Mouse (Mus musculus): Measurements from ENCODE around the gene Nxt1. TPM values are rescaled to one million over a fixed set of nuclear protein-coding genes. Genes with fewer than 3 reads are reported as not detected.

Gene Nxt1
- 88.9 and 104 TPM in 2 replicates for polyA plus RNA-seq (2014; fragmentation: Nextera tagmentation; extraction: Ambion mirVana)

DNA sequence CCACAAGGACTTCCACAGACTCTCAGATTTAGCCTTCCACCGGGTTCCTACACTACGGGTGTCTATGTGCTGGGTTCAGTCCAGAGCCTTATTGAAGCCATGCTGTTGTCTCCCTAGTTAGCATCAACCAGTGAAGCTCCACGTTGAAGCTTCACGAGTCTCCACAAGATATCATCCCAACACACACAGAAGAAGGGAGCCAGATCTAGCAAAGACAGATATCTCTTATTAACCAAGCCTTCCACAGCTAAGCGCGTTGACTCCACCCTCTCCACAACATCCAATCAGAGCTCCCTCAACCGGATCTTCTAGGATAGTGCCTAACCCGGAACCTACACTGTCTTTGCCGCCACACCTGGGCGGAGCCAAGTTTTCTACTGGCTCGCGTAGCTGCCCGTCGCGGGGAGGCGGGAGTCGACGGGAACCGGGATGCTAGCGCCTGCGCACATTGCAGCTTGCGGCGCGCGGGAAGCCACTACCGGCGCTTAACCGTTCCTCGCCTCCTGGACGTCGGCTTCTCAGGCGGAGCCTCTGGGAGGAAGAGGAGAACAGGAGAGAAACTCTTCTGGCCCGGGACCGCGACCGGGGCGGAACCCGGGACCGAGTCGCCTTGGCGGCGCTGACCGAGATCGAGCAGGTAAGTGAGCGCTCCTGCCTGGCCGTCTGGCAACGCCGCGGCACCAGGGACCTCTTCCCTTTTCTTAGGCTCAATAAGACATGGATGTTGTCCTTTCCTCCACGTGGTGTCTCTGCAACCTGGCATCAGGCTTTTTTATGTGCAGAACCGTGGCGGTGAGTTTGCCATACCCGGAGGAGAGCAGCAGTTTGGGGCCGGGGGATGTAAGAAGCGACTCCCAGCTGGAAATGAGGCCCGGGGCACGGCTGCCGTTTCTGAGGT lies at the start of gene Nxt1:
Gene Nxt1 (plus strand): TSS at position 403 of the 898 bp plus-strand sequence.
- H3K4me1 ChIP-seq (replicated peaks; ENCODE audit: control insufficient read depth, insufficient read depth, low read length) = peaks cover 15% of the 10 kb centered on the region; the same call in 1 of the 2 replicates
- peak within 1 kb of the TSS; percentile 62 for H3K4me3 ChIP-seq (ENCODE audit: low read depth, low read length)
- no peaks in the 10 kb centered on the region for H3K27me3 ChIP-seq (replicated peaks; ENCODE audit: control insufficient read depth, insufficient read depth, low read length)
- 1% methylated on average over 58 of the region's 58 CpGs for WGBS
- peak within 1 kb of the TSS; percentile 76 for H3K9ac ChIP-seq (ENCODE audit: low read length)
- no peaks in the 10 kb centered on the region for H3K9me3 ChIP-seq (ENCODE audit: control insufficient read depth, low read length)
- peak within 1 kb of the TSS; percentile 76 for H3K4me2 ChIP-seq (ENCODE audit: low read length)
- peaks cover 28% of the 10 kb centered on the region for H3K36me3 ChIP-seq (ENCODE audit: control insufficient read depth, insufficient read depth, low read length)
- peak within 1 kb of the TSS; percentile 55; the same call in 1 of the 2 replicates for H3K27ac ChIP-seq (ENCODE audit: low read depth)
- peak; percentile 100 for ATAC-seq (replicated peaks; ENCODE audit: low FRiP score, low TSS enrichment, low read depth)
- DNase-seq (ENCODE audit: low spot score) = peak; percentile 100

DNA sequence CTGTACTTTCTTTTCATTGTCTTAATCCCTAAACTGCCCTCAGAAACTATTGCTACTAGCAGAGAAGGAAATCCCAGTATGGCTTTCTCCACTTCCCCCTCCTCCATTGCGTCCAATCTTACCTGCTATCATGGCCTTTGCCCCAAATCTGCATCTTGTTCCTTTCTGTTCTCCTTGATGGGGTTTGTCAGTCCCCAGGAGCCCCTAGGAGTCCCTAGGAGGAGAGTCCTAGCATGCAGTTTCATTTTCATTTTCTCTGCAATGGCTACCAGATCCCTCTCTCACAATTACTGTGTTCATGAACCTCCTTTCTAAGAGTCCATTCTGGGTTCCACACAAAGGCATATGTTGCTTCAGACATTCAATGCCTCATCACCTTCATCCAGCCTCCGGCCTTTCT lies 49.3 kb upstream of the Nxt1 start:
- Histone ChIP-seq H3K4me1 (replicated peaks; ENCODE audit: control insufficient read depth, insufficient read depth, low read length) (no peaks in the 10 kb centered on the region), H3K27me3 (replicated peaks; ENCODE audit: control insufficient read depth, insufficient read depth, low read length) (no peaks in the 10 kb centered on the region), H3K36me3 (ENCODE audit: control insufficient read depth, insufficient read depth, low read length) (no peaks in the 10 kb centered on the region), H3K27ac (ENCODE audit: low read depth) (no peak overlapping the region), H3K9ac (ENCODE audit: low read length) (no peak overlapping the region), H3K9me3 (ENCODE audit: control insufficient read depth, low read length) (no peaks in the 10 kb centered on the region), H3K4me2 (ENCODE audit: low read length) (no peak overlapping the region), H3K4me3 (ENCODE audit: low read depth, low read length) (no peak overlapping the region)
- whole genome bisulfite sequencing = 85% methylated on average over 2 of the region's 2 CpGs
- ATAC-seq (replicated peaks; ENCODE audit: low FRiP score, low TSS enrichment, low read depth) (no peak), DNase-seq (ENCODE audit: low spot score) (no peak)

DNA sequence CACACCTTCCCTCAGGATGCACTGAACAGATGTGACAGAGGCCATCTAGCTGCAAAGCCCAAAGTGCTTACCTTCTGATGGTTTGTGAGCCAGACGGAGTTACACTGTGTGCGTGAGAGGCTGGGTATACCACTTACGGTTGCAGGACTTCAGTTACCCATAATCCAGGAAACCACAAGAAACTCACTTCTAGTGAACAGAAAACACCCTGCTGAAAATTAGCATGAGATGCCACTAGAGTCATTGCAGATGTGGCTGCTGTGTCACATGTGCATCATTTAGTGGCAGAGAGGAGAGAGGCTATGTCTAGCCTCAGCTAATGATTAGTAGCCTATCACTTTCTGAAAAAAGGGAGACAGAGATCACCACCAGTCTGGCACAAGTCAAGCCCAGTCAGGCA lies 47.9 kb upstream of the Nxt1 start:
- no peak for DNase-seq (ENCODE audit: low spot score)
- Histone ChIP-seq H3K4me1 (replicated peaks; ENCODE audit: control insufficient read depth, insufficient read depth, low read length) (no peaks in the 10 kb centered on the region), H3K9me3 (ENCODE audit: control insufficient read depth, low read length) (no peaks in the 10 kb centered on the region), H3K27me3 (replicated peaks; ENCODE audit: control insufficient read depth, insufficient read depth, low read length) (no peaks in the 10 kb centered on the region), H3K4me2 (ENCODE audit: low read length) (no peak overlapping the region), H3K4me3 (ENCODE audit: low read depth, low read length) (no peak overlapping the region), H3K36me3 (ENCODE audit: control insufficient read depth, insufficient read depth, low read length) (no peaks in the 10 kb centered on the region), H3K27ac (ENCODE audit: low read depth) (no peak overlapping the region), H3K9ac (ENCODE audit: low read length) (no peak overlapping the region)
- WGBS = 89% methylated on average over 3 of the region's 3 CpGs
- no peak for ATAC-seq (replicated peaks; ENCODE audit: low FRiP score, low TSS enrichment, low read depth)

DNA sequence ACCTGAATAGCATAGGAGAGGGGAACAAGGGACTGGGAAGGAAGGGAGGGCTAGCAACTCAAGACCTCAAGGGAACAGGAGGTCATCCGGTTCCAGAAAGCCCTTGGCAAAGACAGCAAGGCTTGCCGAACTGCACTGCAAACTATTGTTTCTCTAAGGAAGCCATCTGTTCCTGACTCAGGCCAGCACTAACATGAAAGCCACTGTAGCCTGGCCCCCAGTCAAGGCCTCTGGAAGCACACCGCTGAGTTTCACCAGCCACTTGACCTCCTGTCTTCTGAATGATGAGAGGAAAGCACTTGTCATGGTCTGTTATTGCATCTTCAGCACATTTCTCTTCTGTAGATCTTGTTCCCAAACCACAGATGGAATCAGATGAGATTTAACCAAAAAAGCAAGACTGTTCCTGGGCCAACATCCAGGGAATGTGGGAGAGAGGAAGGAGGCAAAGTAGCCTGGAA lies 45.4 kb upstream of the Nxt1 start:
- DNase-seq (ENCODE audit: low spot score) = no peak
- H3K4me2 ChIP-seq (ENCODE audit: low read length) = no peak overlapping the region

DNA sequence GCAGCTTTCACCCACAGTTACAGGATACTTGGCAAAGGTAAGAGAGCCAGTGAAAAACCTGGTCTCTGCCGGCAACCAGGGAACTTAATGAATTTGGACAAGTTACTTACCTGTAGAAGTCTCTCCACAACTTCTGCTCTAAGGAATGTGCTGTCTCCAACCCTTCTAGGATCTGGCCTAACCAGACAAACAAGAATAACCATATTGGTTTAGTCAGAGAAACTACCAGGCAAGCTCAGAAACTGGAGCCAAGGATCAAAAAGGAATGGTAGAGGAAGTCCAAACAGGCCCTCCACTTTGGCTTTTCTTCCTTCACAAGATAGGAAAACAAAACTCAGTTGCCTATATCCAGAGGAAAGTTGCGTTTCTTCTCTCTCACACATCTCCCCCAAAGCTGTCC lies 41.4 kb upstream of the Nxt1 start:
- Histone ChIP-seq H3K27ac (ENCODE audit: low read depth) (no peak overlapping the region), H3K9me3 (ENCODE audit: control insufficient read depth, low read length) (no peaks in the 10 kb centered on the region), H3K4me2 (ENCODE audit: low read length) (no peak overlapping the region), H3K9ac (ENCODE audit: low read length) (no peak overlapping the region), H3K36me3 (ENCODE audit: control insufficient read depth, insufficient read depth, low read length) (no peaks in the 10 kb centered on the region), H3K4me3 (ENCODE audit: low read depth, low read length) (no peak overlapping the region), H3K4me1 (replicated peaks; ENCODE audit: control insufficient read depth, insufficient read depth, low read length) (no peaks in the 10 kb centered on the region), H3K27me3 (replicated peaks; ENCODE audit: control insufficient read depth, insufficient read depth, low read length) (no peaks in the 10 kb centered on the region)
- WGBS = 93% methylated on average over 2 of the region's 2 CpGs
- DNase-seq (ENCODE audit: low spot score) (no peak), ATAC-seq (replicated peaks; ENCODE audit: low FRiP score, low TSS enrichment, low read depth) (no peak)

More for the DNA sequence above, 45.4 kb upstream of the Nxt1 start:
- no peak for ATAC-seq (replicated peaks; ENCODE audit: low FRiP score, low TSS enrichment, low read depth)
- Histone ChIP-seq H3K9me3 (ENCODE audit: control insufficient read depth, low read length) (no peaks in the 10 kb centered on the region), H3K4me1 (replicated peaks; ENCODE audit: control insufficient read depth, insufficient read depth, low read length) (no peaks in the 10 kb centered on the region), H3K4me3 (ENCODE audit: low read depth, low read length) (no peak overlapping the region), H3K27ac (ENCODE audit: low read depth) (no peak overlapping the region), H3K27me3 (replicated peaks; ENCODE audit: control insufficient read depth, insufficient read depth, low read length) (no peaks in the 10 kb centered on the region), H3K9ac (ENCODE audit: low read length) (no peak overlapping the region), H3K36me3 (ENCODE audit: control insufficient read depth, insufficient read depth, low read length) (no peaks in the 10 kb centered on the region)
- 52% methylated on average over 3 of the region's 3 CpGs for WGBS

GRCm38 (mm10) chr2:148631602-148632001 lies 40.8 kb upstream of the Nxt1 start:
- DNase-seq (ENCODE audit: low spot score) = no peak
- H3K36me3 ChIP-seq (ENCODE audit: control insufficient read depth, insufficient read depth, low read length) = no peaks in the 10 kb centered on the region
- H3K4me2 ChIP-seq (ENCODE audit: low read length) = no peak overlapping the region
- no peak overlapping the region for H3K4me3 ChIP-seq (ENCODE audit: low read depth, low read length)
- H3K27me3 ChIP-seq (replicated peaks; ENCODE audit: control insufficient read depth, insufficient read depth, low read length) = no peaks in the 10 kb centered on the region
- H3K4me1 ChIP-seq (replicated peaks; ENCODE audit: control insufficient read depth, insufficient read depth, low read length) = no peaks in the 10 kb centered on the region
- no peak overlapping the region for H3K27ac ChIP-seq (ENCODE audit: low read depth)
- 92% methylated on average over 3 of the region's 3 CpGs for WGBS
- H3K9ac ChIP-seq (ENCODE audit: low read length) = no peak overlapping the region
- no peaks in the 10 kb centered on the region for H3K9me3 ChIP-seq (ENCODE audit: control insufficient read depth, low read length)
- ATAC-seq (replicated peaks; ENCODE audit: low FRiP score, low TSS enrichment, low read depth) = no peak

- Histone ChIP-seq H3K9ac (ENCODE audit: low read length) (no peak overlapping the region), H3K4me1 (replicated peaks; ENCODE audit: control insufficient read depth, insufficient read depth, low read length) (no peaks in the 10 kb centered on the region), H3K4me2 (ENCODE audit: low read length) (no peak overlapping the region), H3K36me3 (ENCODE audit: control insufficient read depth, insufficient read depth, low read length) (no peaks in the 10 kb centered on the region), H3K4me3 (ENCODE audit: low read depth, low read length) (no peak overlapping the region), H3K9me3 (ENCODE audit: control insufficient read depth, low read length) (no peaks in the 10 kb centered on the region), H3K27ac (ENCODE audit: low read depth) (no peak overlapping the region), H3K27me3 (replicated peaks; ENCODE audit: control insufficient read depth, insufficient read depth, low read length) (no peaks in the 10 kb centered on the region)
- DNase-seq (ENCODE audit: low spot score) (no peak), ATAC-seq (replicated peaks; ENCODE audit: low FRiP score, low TSS enrichment, low read depth) (no peak)
- 87% methylated on average over 4 of the region's 4 CpGs for WGBS
These were observed 37.9 kb upstream of the Nxt1 start for GRCm38 (mm10) chr2:148634466-148634865.

- H3K27ac ChIP-seq (ENCODE audit: low read depth) = no peak overlapping the region
- ATAC-seq (replicated peaks; ENCODE audit: low FRiP score, low TSS enrichment, low read depth) (no peak), DNase-seq (ENCODE audit: low spot score) (no peak)
- no peaks in the 10 kb centered on the region for H3K27me3 ChIP-seq (replicated peaks; ENCODE audit: control insufficient read depth, insufficient read depth, low read length)
- H3K36me3 ChIP-seq (ENCODE audit: control insufficient read depth, insufficient read depth, low read length) = no peaks in the 10 kb centered on the region
- no peak overlapping the region for H3K4me3 ChIP-seq (ENCODE audit: low read depth, low read length)
- no peaks in the 10 kb centered on the region for H3K9me3 ChIP-seq (ENCODE audit: control insufficient read depth, low read length)
- no peak overlapping the region for H3K4me2 ChIP-seq (ENCODE audit: low read length)
- 68% methylated on average over 1 of the region's 1 CpGs for WGBS
- H3K9ac ChIP-seq (ENCODE audit: low read length) = no peak overlapping the region
- no peaks in the 10 kb centered on the region for H3K4me1 ChIP-seq (replicated peaks; ENCODE audit: control insufficient read depth, insufficient read depth, low read length)
These were observed 29.6 kb upstream of the Nxt1 start for GRCm38 (mm10) chr2:148642610-148643370.

Data from intestine, embryonic 14.5 days (tissue).